Mouse (Mus musculus) small intestine, adult 2 months (tissue): ENCODE data around the gene Kng1. TPM values are rescaled to one million over a fixed set of nuclear protein-coding genes. Genes with fewer than 3 reads are reported as not detected.

Experiments used
- H3K27ac ChIP-seq: fragments of 200-500 bp; 2 replicates; pipeline ENCODE4 v1.5.1; 2012; ENCODE audit warnings: low read depth, low read length, control low read depth, inconsistent platforms; ENCODE audit not compliant: insufficient read depth
- H3K27me3 ChIP-seq: fragments of 200-500 bp; 2 replicates; pipeline ENCODE4 v1.6.1; 2012; ENCODE audit warnings: mild to moderate bottlenecking, moderate library complexity, low read length, inconsistent platforms; ENCODE audit not compliant: control insufficient read depth, insufficient read depth
- H3K36me3 ChIP-seq: fragments of 200-500 bp; 2 replicates; pipeline ENCODE4 v1.6.1; 2012; ENCODE audit warnings: mild to moderate bottlenecking, low read length, control low read depth, inconsistent platforms; ENCODE audit not compliant: control insufficient read depth, insufficient read depth
- H3K4me1 ChIP-seq: fragments of 200-500 bp; 2 replicates; pipeline ENCODE4 v1.6.1; 2012; ENCODE audit warnings: low read length, inconsistent platforms, mixed read lengths; ENCODE audit not compliant: control insufficient read depth, insufficient read depth, insufficient read length
- H3K4me3 ChIP-seq: fragments of 200-500 bp; 2 replicates; pipeline ENCODE4 v1.5.1; 2012; ENCODE audit warnings: low read depth, mild to moderate bottlenecking, control low read depth, inconsistent platforms, low read length, moderate library complexity
- CTCF ChIP-seq: fragments of 200-500 bp; IDR thresholded peaks from 2 replicates; pipeline ENCODE4 v1.5.1; 2012; ENCODE audit warnings: low read depth, mild to moderate bottlenecking, control low read depth, inconsistent platforms, low read length, moderate library complexity, mixed read lengths; ENCODE audit not compliant: insufficient replicate concordance, insufficient read length; ENCODE audit errors: extremely low read depth
- POLR2A ChIP-seq: fragments of 200-500 bp; IDR thresholded peaks from 2 replicates; pipeline ENCODE4 v1.6.1; 2012; ENCODE audit warnings: low read depth, mild to moderate bottlenecking, control low read depth, inconsistent platforms, low read length, moderate library complexity
- WGBS: fragments of 180-500 bp; shearing (Covaris S2); methylation state at CpG from one replicate; pipeline ENCODE4 v1.1.7; 2018; 5-methylcytosine and 5-hydroxymethylcytosine counted together
- polyA plus RNA-seq: library from polyadenylated mRNA; depleted of rRNA; stranded (reverse); fragments of >200 nt; gene quantifications from 2 replicates; pipeline ENCODE4 v1.2.3, GENCODE M21; 2012

The Kng1 gene
- polyA plus RNA-seq, 1 experiment: not detected

GRCm38 (mm10) chr16:23099632-23100031 is 42.0 kb downstream of the Kng1 start:
- WGBS: 67% methylated on average over 12 of the region's 12 CpGs
- no peak for TF ChIP-seq CTCF
- no peak for TF ChIP-seq POLR2A
- H3K27me3 ChIP-seq: no peaks in the 10 kb centered on the region
- no peaks in the 10 kb centered on the region for H3K36me3 ChIP-seq
- no peaks in the 10 kb centered on the region for H3K4me1 ChIP-seq
- 0 out of 2 replicates have a peak overlapping the region, but pooled peaks have one; percentile 15 for H3K4me3 ChIP-seq
- H3K27ac ChIP-seq: no peak overlapping the region

DNA sequence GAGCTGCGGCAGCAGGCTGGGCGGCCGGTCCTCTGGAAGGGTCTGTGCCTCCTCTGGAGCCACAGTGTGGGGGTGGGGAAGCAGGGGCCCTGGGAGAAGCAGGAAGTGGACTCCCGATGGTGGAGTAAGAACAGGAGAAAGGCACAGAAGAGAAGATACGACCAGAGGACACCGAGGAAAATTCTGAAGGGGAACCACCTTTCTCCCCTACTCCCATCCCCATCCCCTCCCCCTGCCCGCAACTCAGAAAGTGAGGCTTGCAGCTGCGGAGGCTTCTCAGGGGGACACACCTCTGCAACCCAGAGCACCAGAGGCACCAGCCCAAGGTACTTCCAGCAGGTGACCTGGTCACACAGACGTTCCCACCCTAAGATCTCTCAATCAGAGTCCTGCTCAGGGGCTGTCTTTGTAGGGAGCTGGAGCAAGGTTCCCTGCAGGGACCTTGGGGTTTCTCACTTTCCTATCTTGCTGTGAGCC is 42.5 kb downstream of the Kng1 start:
- TF ChIP-seq POLR2A (no peak), CTCF (no peak)
- H3K27ac ChIP-seq: no peak overlapping the region
- no peaks in the 10 kb centered on the region for H3K27me3 ChIP-seq
- H3K4me1 ChIP-seq: no peaks in the 10 kb centered on the region
- no peaks in the 10 kb centered on the region for H3K36me3 ChIP-seq
- peak overlapping the region; percentile 15; the same call in 1 of the 2 replicates for H3K4me3 ChIP-seq
- 28% methylated on average over 9 of the region's 9 CpGs for WGBS

GRCm38 (mm10) chr16:23100613-23101012 is 42.9 kb downstream of the Kng1 start:
- Histone ChIP-seq H3K4me1 (no peaks in the 10 kb centered on the region), H3K4me3 (no peak overlapping the region), H3K36me3 (no peaks in the 10 kb centered on the region), H3K27ac (no peak overlapping the region), H3K27me3 (no peaks in the 10 kb centered on the region)
- TF ChIP-seq POLR2A (no peak), CTCF (no peak)
- 48% methylated on average over 10 of the region's 10 CpGs for WGBS

DNA sequence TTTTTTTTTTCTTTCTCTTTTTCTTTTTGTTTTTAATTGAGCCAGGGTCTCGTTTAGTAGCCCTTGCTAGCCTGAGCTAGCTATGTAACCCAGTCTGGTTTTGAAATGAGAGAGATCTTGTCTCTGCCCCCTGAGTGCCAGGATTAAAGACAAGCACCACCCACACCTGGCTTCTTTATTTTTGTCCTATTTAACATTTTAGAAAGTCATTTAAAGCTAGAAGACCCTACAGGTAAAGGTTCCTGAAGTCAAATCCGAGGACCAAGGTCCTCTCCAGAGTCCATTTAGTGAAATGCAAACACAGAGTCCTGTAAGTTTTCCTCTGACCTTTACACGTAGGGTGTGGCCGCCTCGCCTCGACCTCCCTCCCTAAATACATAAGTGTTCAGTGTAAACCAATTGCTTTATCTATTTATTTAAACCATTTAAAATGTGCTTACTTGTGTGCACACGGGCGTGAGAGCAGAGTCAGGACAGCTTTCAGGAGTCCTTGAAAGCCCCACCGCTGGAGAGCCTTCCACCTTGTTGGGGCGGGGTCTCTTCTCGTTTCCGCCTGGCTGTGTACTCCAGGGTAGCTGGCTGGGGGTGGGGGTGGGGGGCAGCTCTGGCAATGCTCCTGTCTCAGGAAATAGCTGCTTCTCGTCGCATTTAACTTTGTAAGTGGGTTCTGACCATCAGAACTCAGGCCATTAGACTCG is 44.8 kb downstream of the Kng1 start:
- TF ChIP-seq CTCF: no peak
- no peak for TF ChIP-seq POLR2A
- Histone ChIP-seq H3K4me3 (peak overlapping the region; percentile 58), H3K4me1 (no peaks in the 10 kb centered on the region), H3K36me3 (no peaks in the 10 kb centered on the region), H3K27ac (peak overlapping the region; percentile 56), H3K27me3 (no peaks in the 10 kb centered on the region)
- WGBS: 6% methylated on average over 15 of the region's 15 CpGs

GRCm38 (mm10) chr16:23103038-23103745 is 45.5 kb downstream of the Kng1 start:
- no peak for TF ChIP-seq POLR2A
- no peak for TF ChIP-seq CTCF
- Histone ChIP-seq H3K4me1 (no peaks in the 10 kb centered on the region), H3K27ac (no peak overlapping the region), H3K4me3 (peak overlapping the region; percentile 58), H3K36me3 (no peaks in the 10 kb centered on the region), H3K27me3 (no peaks in the 10 kb centered on the region)
- WGBS: 24% methylated on average over 17 of the region's 17 CpGs

DNA sequence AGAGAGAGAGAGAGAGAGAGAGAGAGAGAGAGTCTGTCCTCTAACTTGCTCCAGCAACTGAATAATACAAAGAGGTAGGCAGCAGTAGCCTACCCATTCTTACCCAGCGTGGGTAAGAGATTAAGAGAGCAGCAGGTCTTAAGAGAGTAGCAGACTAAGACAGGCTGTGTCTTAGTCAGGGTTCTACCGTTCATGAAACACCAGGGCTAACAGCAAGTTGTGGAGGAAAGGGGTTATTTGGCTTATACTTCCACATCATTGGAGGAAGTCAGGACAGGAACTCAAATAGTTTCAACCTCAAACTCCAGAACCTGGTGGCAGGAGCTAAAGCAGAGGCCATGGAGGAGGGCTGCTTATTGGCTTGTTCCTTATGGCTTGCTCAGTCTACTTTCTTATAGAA is 46.2 kb downstream of the Kng1 start:
- Histone ChIP-seq H3K27me3 (no peaks in the 10 kb centered on the region), H3K4me3 (no peak overlapping the region), H3K4me1 (no peaks in the 10 kb centered on the region), H3K36me3 (peaks cover 2% of the 10 kb centered on the region), H3K27ac (no peak overlapping the region)
- TF ChIP-seq CTCF: no peak
- TF ChIP-seq POLR2A: no peak
- WGBS: 77% methylated on average over 2 of the region's 2 CpGs

DNA sequence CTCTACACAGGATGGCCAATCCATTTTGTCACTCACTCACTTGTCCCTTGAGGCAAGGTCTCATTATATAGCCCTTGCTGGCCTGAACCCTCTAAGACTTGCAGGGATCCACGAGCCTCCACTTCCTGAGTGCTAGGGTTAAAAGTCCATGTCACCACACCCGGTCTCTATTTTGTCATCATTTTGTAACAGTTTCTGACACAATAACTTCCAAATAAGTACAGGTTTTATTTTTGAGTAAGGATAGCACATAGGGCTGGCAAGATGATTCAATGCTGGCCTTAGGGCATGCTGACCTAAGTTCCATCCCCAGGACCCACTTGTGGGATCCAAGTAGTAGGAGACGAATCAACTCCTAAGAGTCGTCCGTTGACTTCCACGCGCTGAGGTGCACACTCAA is 48.5 kb downstream of the Kng1 start:
- Histone ChIP-seq H3K27ac (peak overlapping the region; percentile 48), H3K36me3 (peaks cover 20% of the 10 kb centered on the region), H3K4me1 (no peaks in the 10 kb centered on the region), H3K4me3 (no peak overlapping the region), H3K27me3 (no peaks in the 10 kb centered on the region)
- TF ChIP-seq POLR2A (no peak; the same call in 1 of the 2 replicates), CTCF (no peak)
- 33% methylated on average over 7 of the region's 7 CpGs for WGBS
